Mouse (Mus musculus) layer of hippocampus, postnatal 25 days (tissue): Measurements from ENCODE around the gene Cdc42ep4. TPM values are rescaled to one million over a fixed set of nuclear protein-coding genes. Genes with fewer than 3 reads are reported as not detected.

Experiments
- DNase-seq, 2 experiments: peaks; one replicate each; pipeline ENCODE4 v3.0.0; 2022; ENCODE audit warnings: mixed read lengths in 2 of 2, low spot score in 1 of 2; ENCODE audit errors: extremely low spot score in 1 of 2
- total RNA-seq, 2 experiments: library from RNA; stranded (reverse); gene quantifications; 2 replicates each; pipeline ENCODE4 v1.2.3; 2021

Cdc42ep4 gene
- total RNA-seq, 2 experiments from 2014 or later: 41.4 to 41.8 TPM

GRCm38 (mm10) chr11:113778733-113779679, 27.3 kb upstream of the Cdc42ep4 start:
- DNase-seq: no peak

- no peak for DNase-seq
These were observed 26.3 kb upstream of the Cdc42ep4 start for GRCm38 (mm10) chr11:113777878-113778464.

GRCm38 (mm10) chr11:113776851-113777511, 25.3 kb upstream of the Cdc42ep4 start:
- DNase-seq: no peak

DNA sequence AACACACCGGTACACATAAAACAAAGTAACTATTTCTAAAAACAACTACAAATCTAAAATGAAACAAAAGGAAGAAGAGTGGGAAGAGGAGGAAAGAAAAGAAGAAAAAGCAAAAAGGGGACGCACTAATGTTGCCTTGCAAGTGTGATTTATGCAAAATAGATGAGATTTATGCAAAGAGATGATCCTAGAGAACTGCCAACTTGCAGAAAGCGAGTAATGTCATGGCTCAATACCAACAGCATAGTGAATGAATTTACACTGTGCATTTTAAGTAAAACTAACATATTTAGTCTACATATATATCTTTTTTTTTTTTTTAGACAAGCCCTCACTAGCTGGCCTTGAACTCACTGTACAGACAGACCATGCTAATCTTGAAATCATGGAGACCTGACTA, 23.1 kb upstream of the Cdc42ep4 start:
- DNase-seq: no peak

GRCm38 (mm10) chr11:113773191-113773590, 21.5 kb upstream of the Cdc42ep4 start:
- no peak for DNase-seq

- no peak for DNase-seq
These were observed 19.5 kb upstream of the Cdc42ep4 start for GRCm38 (mm10) chr11:113771187-113771586.

- DNase-seq: no peak
These were observed 16.7 kb upstream of the Cdc42ep4 start for GRCm38 (mm10) chr11:113768356-113768755.

GRCm38 (mm10) chr11:113767285-113767684, 15.6 kb upstream of the Cdc42ep4 start:
- DNase-seq: no peak

DNA sequence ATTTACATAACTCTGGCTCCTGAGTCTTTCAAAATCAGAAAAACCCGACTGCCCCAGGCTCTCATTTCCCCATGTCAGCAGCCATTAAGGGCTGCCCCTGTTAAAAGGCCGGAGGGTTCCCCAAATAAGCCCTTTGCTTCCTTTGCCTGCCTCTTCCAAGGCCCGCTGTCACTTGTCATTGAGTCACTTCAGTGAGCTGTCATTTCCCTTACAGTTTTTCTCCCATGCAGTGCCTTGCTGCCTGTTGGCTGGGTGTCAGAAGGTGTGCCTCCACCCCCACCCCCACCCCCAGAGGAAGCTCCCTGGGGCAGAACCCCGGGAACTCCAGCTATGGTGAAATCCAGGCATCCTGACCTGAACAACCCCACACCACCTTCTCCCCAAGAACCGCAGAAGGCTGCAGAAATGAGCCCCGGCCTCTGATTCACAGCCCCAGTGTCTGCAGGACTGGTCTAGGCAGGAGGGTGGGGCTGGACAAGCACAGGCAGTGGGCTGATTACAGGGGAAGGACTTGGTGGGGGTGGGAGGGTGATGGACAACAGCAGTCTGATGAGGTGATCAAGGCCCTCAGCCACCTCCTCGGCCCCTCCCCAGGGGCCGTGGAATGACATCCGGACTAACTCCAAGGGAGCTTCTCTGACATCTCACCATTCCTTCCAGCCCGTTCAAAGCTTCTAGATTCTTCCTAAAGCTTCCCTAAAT, 14.8 kb upstream of the Cdc42ep4 start:
- DNase-seq: no peak

- no peak for DNase-seq
These were observed 12.6 kb upstream of the Cdc42ep4 start for GRCm38 (mm10) chr11:113764132-113764849.

DNA sequence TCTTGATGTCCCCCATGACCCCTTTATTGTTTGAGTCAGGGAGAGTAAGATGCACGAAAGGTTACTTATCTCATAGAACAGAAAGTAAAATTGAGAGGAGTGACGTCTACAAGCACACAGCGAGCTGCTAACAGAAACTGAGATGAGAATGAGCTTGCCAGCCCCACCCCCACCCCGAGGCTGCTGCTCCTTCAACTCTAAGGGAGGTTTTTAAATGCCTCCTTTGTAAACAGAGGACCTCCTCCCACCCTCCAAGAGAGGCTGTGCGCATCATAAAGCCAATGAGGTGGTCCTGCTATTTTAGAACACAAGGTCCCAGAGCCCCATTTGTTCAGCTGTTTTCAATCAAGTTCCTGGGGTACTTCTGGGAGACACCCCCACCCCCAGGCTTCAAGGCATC, 11.8 kb upstream of the Cdc42ep4 start:
- DNase-seq: no peak

- DNase-seq: no peak
These were observed 10.6 kb upstream of the Cdc42ep4 start for GRCm38 (mm10) chr11:113762136-113762797.

DNA sequence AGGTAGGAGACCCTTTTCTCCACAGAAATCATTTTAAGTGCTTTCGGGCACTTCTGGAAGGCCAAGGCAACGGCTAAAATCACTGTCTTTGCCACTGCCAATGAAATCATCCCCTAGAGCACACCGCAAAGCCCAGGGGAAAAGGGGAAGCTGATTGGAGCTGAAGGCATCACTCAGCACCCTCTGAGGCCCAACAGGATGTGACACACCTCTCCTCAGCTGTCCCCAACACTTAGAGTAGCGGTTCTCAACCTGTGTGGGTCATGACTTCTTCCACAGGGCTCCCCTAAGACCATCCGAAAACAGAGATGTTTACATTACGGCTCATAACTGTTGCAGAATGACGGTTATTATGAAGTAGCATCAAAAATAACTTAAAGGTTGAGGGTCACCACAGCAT, 10.0 kb upstream of the Cdc42ep4 start:
- DNase-seq: no peak

GRCm38 (mm10) chr11:113760476-113760875, 8.8 kb upstream of the Cdc42ep4 start:
- no peak for DNase-seq

GRCm38 (mm10) chr11:113758851-113759250, 7.2 kb upstream of the Cdc42ep4 start:
- DNase-seq: no peak

GRCm38 (mm10) chr11:113756578-113756977, 4.9 kb upstream of the Cdc42ep4 start:
- no peak for DNase-seq

- no peak for DNase-seq
These were observed 4.2 kb upstream of the Cdc42ep4 start for GRCm38 (mm10) chr11:113755878-113756277.

DNA sequence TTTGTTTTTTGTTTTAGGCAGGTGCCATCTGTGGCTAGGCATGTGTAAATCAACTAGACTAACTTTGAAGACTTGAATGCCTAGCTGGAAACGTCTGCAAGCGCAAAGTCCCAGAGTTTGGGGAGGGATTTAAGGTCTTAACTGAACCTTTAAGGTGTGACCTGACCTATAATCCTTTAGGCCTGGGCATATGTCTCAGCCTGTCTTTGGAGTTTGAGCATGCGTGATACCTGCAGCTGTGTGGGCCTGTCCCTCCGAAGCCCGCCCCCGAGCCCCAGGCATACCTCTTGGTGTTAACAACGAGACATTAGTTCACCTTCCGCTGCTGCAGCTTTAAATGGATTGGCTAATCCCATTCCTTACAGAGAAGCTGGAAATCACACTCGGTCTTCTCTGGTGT, 3.2 kb upstream of the Cdc42ep4 start:
- no peak for DNase-seq

- no peak for DNase-seq
These were observed 1.2 kb upstream of the Cdc42ep4 start for GRCm38 (mm10) chr11:113752685-113753430.
